In the genomic region with DNA sequence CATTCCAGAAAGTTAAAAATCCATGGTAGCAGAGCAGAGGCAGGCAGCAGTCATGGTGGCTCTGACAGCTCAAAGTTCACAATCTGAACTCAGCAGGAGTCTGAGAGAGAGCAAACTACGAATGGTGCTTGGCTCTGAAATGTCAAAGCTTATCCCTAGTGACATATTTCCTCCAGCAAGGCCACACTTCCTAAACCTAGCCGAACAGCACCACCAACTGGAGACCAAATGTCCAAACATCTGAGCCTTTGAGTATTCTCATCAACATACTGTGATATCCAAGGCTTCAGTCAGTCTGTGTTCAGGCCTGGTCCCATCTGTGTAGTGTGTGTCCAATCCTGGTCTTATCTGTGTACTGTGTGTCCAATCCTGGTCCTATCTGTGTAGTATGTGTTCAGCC, we compare ENCODE assay signal across 8 mouse cellular contexts. TPM values are rescaled to one million over a fixed set of nuclear protein-coding genes. Genes with fewer than 3 reads are reported as not detected.
DNase-seq lines count a peak whose midpoint lies in the region; ATAC-seq and TF ChIP-seq lines count a peak whose summit lies in the region.

No protein-coding gene starts in this region.

- peak; percentile 54; the same call in 1 of the 2 replicates for ATAC-seq in hindbrain, embryonic 15.5 days (ENCODE audit: low FRiP score, low read depth)
- no peak for ATAC-seq in hindbrain, embryonic 12.5 days (ENCODE audit: low FRiP score)

- peaks cover 6% of the 10 kb centered on the region; the same call in 1 of the 2 replicates for H3K36me3 ChIP-seq in hindbrain, embryonic 15.5 days
- peaks cover 5% of the 10 kb centered on the region; the same call in 1 of the 2 replicates for H3K36me3 ChIP-seq in hindbrain, embryonic 12.5 days

- no peak overlapping the region for H3K4me3 ChIP-seq in hindbrain, embryonic 15.5 days
- no peak overlapping the region for H3K4me3 ChIP-seq in hindbrain, embryonic 12.5 days

- H3K9ac ChIP-seq in hindbrain, embryonic 15.5 days = no peak overlapping the region
- H3K9ac ChIP-seq in hindbrain, embryonic 12.5 days = no peak overlapping the region

- DNase-seq in ES-CJ7 (ENCODE audit: low read depth, low spot score) = peak; percentile 79
- peak; percentile 57 for DNase-seq in brain, embryonic 14.5 days (ENCODE audit: low read depth)
- DNase-seq in kidney, adult 18-20 months = peak; percentile 33
- DNase-seq in lung, postnatal 36 days = peak; percentile 17
- DNase-seq in cerebellum, postnatal 14 days = no peak
- DNase-seq in urinary bladder, adult 2 months (ENCODE audit: low spot score) = no peak

- H3K27ac ChIP-seq in hindbrain, embryonic 15.5 days (replicated peaks) = no peak overlapping the region
- H3K27ac ChIP-seq in hindbrain, embryonic 12.5 days = no peak overlapping the region

- no peaks in the 10 kb centered on the region for H3K27me3 ChIP-seq in hindbrain, embryonic 15.5 days
- no peaks in the 10 kb centered on the region for H3K27me3 ChIP-seq in hindbrain, embryonic 12.5 days

- no peak overlapping the region for H3K4me2 ChIP-seq in hindbrain, embryonic 15.5 days
- H3K4me2 ChIP-seq in hindbrain, embryonic 12.5 days (replicated peaks) = no peak overlapping the region

- no peaks in the 10 kb centered on the region for H3K9me3 ChIP-seq in hindbrain, embryonic 15.5 days
- no peaks in the 10 kb centered on the region for H3K9me3 ChIP-seq in hindbrain, embryonic 12.5 days (replicated peaks)

- TF ChIP-seq CTCF in brain, embryonic 14.5 days (IDR thresholded peaks at IDR 0.05; ENCODE audit: borderline replicate concordance, extremely low read depth, insufficient read depth, insufficient read length) = peak; percentile 41; the same call in 1 of the 2 replicates

- WGBS in hindbrain, embryonic 15.5 days = 38% methylated on average over 2 of the region's 2 CpGs
- 48% methylated on average over 2 of the region's 2 CpGs for WGBS in hindbrain, embryonic 12.5 days

- no peak for TF ChIP-seq POLR2A in brain, embryonic 14.5 days (IDR thresholded peaks at IDR 0.05; ENCODE audit: borderline replicate concordance, extremely low read depth, insufficient read depth, insufficient read length, poor library complexity, severe bottlenecking)

- H3K4me1 ChIP-seq in hindbrain, embryonic 15.5 days (replicated peaks) = no peaks in the 10 kb centered on the region
- no peaks in the 10 kb centered on the region for H3K4me1 ChIP-seq in hindbrain, embryonic 12.5 days

RNA-seq across cellular contexts. Expression of a gene that starts 49.4 kb away (rescaled TPM):
- 78.9 and 85.2 TPM in 2 replicates for polyA plus RNA-seq in hindbrain, embryonic 15.5 days (2015; fragmentation: Nextera tagmentation; extraction: Ambion mirVana)
- polyA plus RNA-seq in hindbrain, embryonic 12.5 days (2016; fragmentation: Nextera tagmentation; extraction: Ambion mirVana) = 26.1 and 26.2 TPM in 2 replicates
- 55.7 and 67.7 TPM in 2 replicates for polyA plus RNA-seq in brain, embryonic 14.5 days (2012; rRNA removed)
- polyA plus RNA-seq in urinary bladder, adult 2 months (2012; rRNA removed) = 0.16 and 0.29 TPM in 2 replicates

Comparison
In these comparisons a context has a peak if more than half of its experiments do, and no peak if none do; other contexts are left out.
1. DNase-seq: peak in ES-CJ7 (single experiment), brain, embryonic 14.5 days (single experiment), kidney, adult 18-20 months (single experiment) and lung, postnatal 36 days (single experiment); none in cerebellum, postnatal 14 days (0 of 2) and urinary bladder, adult 2 months (single experiment).
2. RNA of a gene that starts 49.4 kb away (polyA plus RNA-seq): 78.9 to 85.2 TPM in hindbrain, embryonic 15.5 days, 55.7 to 67.7 TPM in brain, embryonic 14.5 days and 26.1 to 26.2 TPM in hindbrain, embryonic 12.5 days; 0.16 to 0.29 TPM in urinary bladder, adult 2 months; every median in the first group is over 10 times any median in the second.